Mouse (Mus musculus) myocyte (in vitro differentiated cells): ENCODE measurements around the gene Ocm. TPM values are rescaled to one million over a fixed set of nuclear protein-coding genes. Genes with fewer than 3 reads are reported as not detected.

Experiments
- H3K27me3 ChIP-seq: one replicate; pipeline ENCODE4 v1.6.1; 2011; ENCODE audit not compliant: control insufficient read depth, insufficient read depth, insufficient read length
- H3K36me3 ChIP-seq: one replicate; pipeline ENCODE4 v1.6.1; 2011; ENCODE audit not compliant: control insufficient read depth, insufficient read depth
- H3K4me2 ChIP-seq: one replicate; pipeline ENCODE4 v1.6.1; 2011; ENCODE audit warnings: low read depth, control low read depth
- H3K4me3 ChIP-seq: one replicate; pipeline ENCODE4 v1.5.1; 2011; ENCODE audit warnings: mild to moderate bottlenecking, control low read depth, moderate library complexity
- H3K79me2 ChIP-seq: one replicate; pipeline ENCODE4 v1.6.1; 2011; ENCODE audit not compliant: control insufficient read depth, insufficient read depth
- H3ac ChIP-seq: one replicate; pipeline ENCODE4 v1.6.1; 2011; ENCODE audit not compliant: control insufficient read depth, insufficient read length
- CEBPB ChIP-seq: IDR thresholded peaks from 2 replicates; pipeline ENCODE4 v1.6.1; 2011; ENCODE audit warnings: mild to moderate bottlenecking, moderate library complexity; ENCODE audit not compliant: poor library complexity, insufficient read depth, severe bottlenecking
- E2F4 ChIP-seq: IDR thresholded peaks from one replicate; pipeline ENCODE4 v1.6.1; 2011; ENCODE audit warnings: mild to moderate bottlenecking, control low read depth, moderate library complexity; ENCODE audit not compliant: insufficient read depth
- MAX ChIP-seq: IDR thresholded peaks from one replicate; pipeline ENCODE4 v1.6.1; 2011; ENCODE audit warnings: low read depth, mild to moderate bottlenecking, control low read depth
- MYOD1 ChIP-seq, 3 experiments: IDR thresholded peaks; one replicate each; pipeline ENCODE4 v1.6.1; 2011; ENCODE audit warnings: control low read depth in 2 of 3, low read depth in 2 of 3, mild to moderate bottlenecking in 2 of 3, moderate library complexity in 1 of 3; ENCODE audit not compliant: insufficient read length in 2 of 3, control insufficient read depth in 1 of 3
- MYOG ChIP-seq, 3 experiments: IDR thresholded peaks; one replicate each; pipeline ENCODE4 v1.6.1; 2011; ENCODE audit warnings: control low read depth in 2 of 3, low read depth in 2 of 3, mild to moderate bottlenecking in 2 of 3; ENCODE audit not compliant: insufficient read length in 2 of 3, control insufficient read depth in 1 of 3, insufficient read depth in 1 of 3
- POLR2A ChIP-seq: IDR thresholded peaks from one replicate; pipeline ENCODE4 v1.6.1; 2011; ENCODE audit warnings: low read depth, mild to moderate bottlenecking, control low read depth, moderate library complexity; ENCODE audit not compliant: insufficient read length
- POLR2AphosphoS2 ChIP-seq: IDR thresholded peaks from one replicate; pipeline ENCODE4 v1.6.1; 2011; ENCODE audit warnings: low read depth, control low read depth; ENCODE audit not compliant: insufficient read length
- REST ChIP-seq: IDR thresholded peaks from one replicate; pipeline ENCODE4 v1.6.1; 2011; ENCODE audit warnings: mild to moderate bottlenecking, control low read depth, moderate library complexity; ENCODE audit not compliant: insufficient read depth, insufficient read length
- SRF ChIP-seq: IDR thresholded peaks from one replicate; pipeline ENCODE4 v1.6.1; 2011; ENCODE audit warnings: low read depth; ENCODE audit not compliant: control insufficient read depth, insufficient read length
- TCF12 ChIP-seq: IDR thresholded peaks from one replicate; pipeline ENCODE4 v1.6.1; 2011; ENCODE audit warnings: mild to moderate bottlenecking, control low read depth; ENCODE audit not compliant: poor library complexity, insufficient read depth, severe bottlenecking
- TCF3 ChIP-seq: IDR thresholded peaks from one replicate; pipeline ENCODE4 v1.6.1; 2011; ENCODE audit warnings: low read depth, control low read depth; ENCODE audit not compliant: insufficient read length
- USF1 ChIP-seq: IDR thresholded peaks from one replicate; pipeline ENCODE4 v1.6.1; 2011; ENCODE audit warnings: low read depth, mild to moderate bottlenecking, control low read depth, moderate library complexity
- polyA plus RNA-seq: library from polyadenylated mRNA; unstranded; fragments of >200 nt; fragmentation: generic; extraction: Trizol; gene quantifications from one replicate; pipeline ENCODE4 v1.2.1, GENCODE M21; 2012; ENCODE audit warnings: missing spikeins

Ocm gene
- polyA plus RNA-seq, 1 experiment = not detected

DNA sequence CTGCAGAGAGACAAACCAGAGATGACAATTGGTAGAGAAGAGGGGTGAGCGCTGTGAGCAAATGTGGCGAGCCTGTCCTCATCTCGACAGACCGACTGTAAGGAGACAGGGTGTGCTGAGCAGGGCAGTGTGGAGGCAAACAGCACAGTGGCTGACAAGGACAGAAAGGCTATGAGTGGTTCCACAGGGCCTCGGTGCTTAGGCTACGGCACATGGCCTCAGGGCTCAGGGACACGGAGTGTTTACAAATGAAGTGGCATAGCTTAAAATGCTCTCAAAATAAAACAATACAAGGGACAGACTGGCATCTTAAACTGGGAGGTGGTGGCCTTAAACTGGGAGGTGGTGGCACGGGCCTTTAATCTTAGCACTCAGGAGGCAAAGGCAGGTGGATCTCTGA lies 33.2 kb downstream of the Ocm start:
- Histone ChIP-seq H3ac (no peak overlapping the region), H3K27me3 (no peaks in the 10 kb centered on the region), H3K79me2 (no peaks in the 10 kb centered on the region), H3K4me2 (no peak overlapping the region), H3K4me3 (no peak overlapping the region), H3K36me3 (peaks cover 34% of the 10 kb centered on the region)
- TF ChIP-seq TCF12 (no peak), SRF (no peak), TCF3 (no peak), CEBPB (no peak), POLR2A (no peak), USF1 (no peak), MAX (no peak), E2F4 (no peak), REST (no peak), POLR2AphosphoS2 (no peak), MYOD1 (IDR thresholded peaks at IDR 0.05; ENCODE audit: control insufficient read depth in 1 of 3, insufficient read length in 2 of 3, low read depth in 2 of 3) (no peak), MYOG (IDR thresholded peaks at IDR 0.05; ENCODE audit: control insufficient read depth in 1 of 3, insufficient read depth in 1 of 3, insufficient read length in 2 of 3, low read depth in 2 of 3) (no peak)

DNA sequence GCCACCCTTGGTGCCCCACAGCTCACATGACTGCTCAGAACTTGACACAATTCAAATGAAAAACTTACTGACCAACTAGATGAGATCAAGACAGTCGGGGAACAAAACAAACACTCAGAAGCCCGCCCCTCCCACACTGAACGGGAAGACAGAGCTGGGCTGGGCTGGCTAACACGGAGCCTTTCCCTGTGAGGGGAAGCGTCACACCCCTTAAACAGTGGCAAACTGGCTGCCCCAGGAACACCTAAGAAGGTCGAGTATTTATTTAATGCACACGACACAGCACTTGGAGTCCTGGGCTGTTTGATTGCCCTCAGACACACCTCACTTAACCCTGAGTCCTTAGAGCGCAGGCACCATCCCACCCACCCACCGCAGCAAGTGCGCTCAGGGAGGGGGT lies 33.8 kb downstream of the Ocm start:
- TF ChIP-seq SRF = no peak
- TF ChIP-seq E2F4 = no peak
- no peak for TF ChIP-seq USF1
- TF ChIP-seq POLR2AphosphoS2 = no peak
- no peak for TF ChIP-seq TCF12
- no peak for TF ChIP-seq MYOD1 (IDR thresholded peaks at IDR 0.05; ENCODE audit: control insufficient read depth in 1 of 3, insufficient read length in 2 of 3, low read depth in 2 of 3)
- TF ChIP-seq POLR2A = no peak
- no peak for TF ChIP-seq REST
- no peak for TF ChIP-seq CEBPB
- peaks cover 33% of the 10 kb centered on the region for H3K36me3 ChIP-seq
- no peak overlapping the region for H3ac ChIP-seq
- no peak overlapping the region for H3K4me3 ChIP-seq
- no peaks in the 10 kb centered on the region for H3K79me2 ChIP-seq
- H3K27me3 ChIP-seq = no peaks in the 10 kb centered on the region
- no peak overlapping the region for H3K4me2 ChIP-seq

DNA sequence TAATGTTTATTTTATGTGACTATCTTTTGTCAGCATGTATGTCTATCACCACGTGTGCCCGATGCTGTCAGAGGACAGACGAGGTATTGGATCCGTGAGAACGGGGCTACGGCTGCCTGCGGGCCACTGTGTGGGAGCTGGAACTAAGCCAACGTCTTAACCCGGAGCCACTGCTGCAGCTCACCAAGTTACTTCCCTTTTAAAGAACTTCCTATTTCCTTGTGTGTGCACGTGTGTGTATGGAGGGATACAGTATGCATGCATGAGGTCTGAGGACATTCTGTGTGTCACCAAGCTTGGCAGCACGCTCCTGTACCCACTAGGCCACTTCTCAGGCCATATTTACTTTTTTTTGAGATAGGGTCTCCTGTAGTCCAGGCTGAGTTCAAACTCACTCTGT lies 36.4 kb downstream of the Ocm start:
- TF ChIP-seq CEBPB = no peak
- no peak for TF ChIP-seq SRF
- no peak for TF ChIP-seq REST
- TF ChIP-seq TCF3 = no peak
- TF ChIP-seq POLR2A = no peak
- no peak for TF ChIP-seq TCF12
- TF ChIP-seq POLR2AphosphoS2 = no peak
- no peak for TF ChIP-seq USF1
- no peak for TF ChIP-seq E2F4
- no peak for TF ChIP-seq MAX
- no peak for TF ChIP-seq MYOD1 (IDR thresholded peaks at IDR 0.05; ENCODE audit: control insufficient read depth in 1 of 3, insufficient read length in 2 of 3, low read depth in 2 of 3)
- no peak for TF ChIP-seq MYOG (IDR thresholded peaks at IDR 0.05; ENCODE audit: control insufficient read depth in 1 of 3, insufficient read depth in 1 of 3, insufficient read length in 2 of 3, low read depth in 2 of 3)
- no peak overlapping the region for H3K4me3 ChIP-seq
- no peaks in the 10 kb centered on the region for H3K79me2 ChIP-seq
- H3K36me3 ChIP-seq = peaks cover 36% of the 10 kb centered on the region
- H3K27me3 ChIP-seq = no peaks in the 10 kb centered on the region
- H3K4me2 ChIP-seq = no peak overlapping the region
- H3ac ChIP-seq = no peak overlapping the region

DNA sequence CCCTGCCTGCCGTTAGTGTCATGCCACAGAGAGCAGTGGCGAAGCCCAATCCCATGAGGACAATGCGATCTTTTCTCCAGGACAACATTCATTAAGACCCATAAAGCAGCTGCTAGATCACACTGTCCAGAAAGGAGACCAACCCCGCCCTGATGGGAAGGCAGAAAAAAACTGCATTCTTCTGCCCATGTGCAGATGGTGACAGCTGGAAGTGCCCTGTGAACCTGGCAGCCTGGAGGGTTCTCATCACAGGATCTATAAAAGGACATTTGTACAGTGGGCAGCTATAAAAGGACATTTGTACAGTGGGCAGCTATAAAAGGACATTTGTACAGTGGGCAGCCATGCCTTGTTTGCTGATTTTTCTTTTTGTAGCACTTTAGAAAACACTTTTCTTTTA lies 37.4 kb downstream of the Ocm start:
- Histone ChIP-seq H3K36me3 (peaks cover 37% of the 10 kb centered on the region), H3K4me3 (no peak overlapping the region), H3K79me2 (no peaks in the 10 kb centered on the region), H3K27me3 (no peaks in the 10 kb centered on the region), H3ac (no peak overlapping the region), H3K4me2 (no peak overlapping the region)
- TF ChIP-seq TCF12 (no peak), REST (no peak), POLR2AphosphoS2 (no peak), TCF3 (no peak), USF1 (no peak), E2F4 (no peak), SRF (peak; percentile 64), MYOD1 (IDR thresholded peaks at IDR 0.05; ENCODE audit: control insufficient read depth in 1 of 3, insufficient read length in 2 of 3, low read depth in 2 of 3) (peak in 2 of 3 experiments; percentile 20 to 39), POLR2A (no peak), MAX (no peak), CEBPB (no peak), MYOG (IDR thresholded peaks at IDR 0.05; ENCODE audit: control insufficient read depth in 1 of 3, insufficient read depth in 1 of 3, insufficient read length in 2 of 3, low read depth in 2 of 3) (peak in 2 of 3 experiments; percentile 50 to 58)
